Mouse (Mus musculus) liver, embryonic 15.5 days (tissue): ENCODE results near the gene Lingo1. TPM values are rescaled to one million over a fixed set of nuclear protein-coding genes. Genes with fewer than 3 reads are reported as not detected.

ENCODE experiments used
- ATAC-seq: fragments of 200-750 bp; cut with Nextera tagmentation; 2 replicates; pipeline ENCODE4 v1.8.0; 2017; ENCODE audit warnings: moderate number of reproducible peaks, mild to moderate bottlenecking, moderate library complexity; ENCODE audit not compliant: insufficient read depth
- H3K27ac ChIP-seq: fragments of 300-500 bp; sonication (generic); replicated peaks from 2 replicates; pipeline ENCODE4 v1.5.1; 2015; ENCODE audit warnings: mild to moderate bottlenecking, inconsistent platforms
- H3K27me3 ChIP-seq: fragments of 300-500 bp; sonication (generic); 2 replicates; pipeline ENCODE4 v1.6.1; 2015; ENCODE audit warnings: mild to moderate bottlenecking, inconsistent platforms
- H3K36me3 ChIP-seq: fragments of 300-500 bp; sonication (generic); replicated peaks from 2 replicates; pipeline ENCODE4 v1.6.1; 2015; ENCODE audit warnings: moderate library complexity, mild to moderate bottlenecking, inconsistent platforms
- H3K4me1 ChIP-seq: fragments of 300-500 bp; sonication (generic); replicated peaks from 2 replicates; pipeline ENCODE4 v1.6.1; 2015; ENCODE audit warnings: inconsistent platforms
- H3K4me2 ChIP-seq: fragments of 300-500 bp; sonication (generic); 2 replicates; pipeline ENCODE4 v1.6.1; 2015; ENCODE audit warnings: moderate library complexity, mild to moderate bottlenecking, inconsistent platforms
- H3K4me3 ChIP-seq: fragments of 300-500 bp; sonication (generic); replicated peaks from 2 replicates; pipeline ENCODE4 v1.5.1; 2015; ENCODE audit warnings: mild to moderate bottlenecking, inconsistent platforms
- H3K9ac ChIP-seq: fragments of 300-500 bp; sonication (generic); 2 replicates; pipeline ENCODE4 v1.6.1; 2015; ENCODE audit warnings: moderate library complexity, mild to moderate bottlenecking, inconsistent platforms
- H3K9me3 ChIP-seq: fragments of 300-500 bp; sonication (generic); replicated peaks from 2 replicates; pipeline ENCODE4 v1.6.1; 2016; ENCODE audit warnings: inconsistent platforms
- WGBS: fragments of 180-500 bp; shearing (Covaris S2); methylation state at CpG from one replicate; pipeline ENCODE4 v1.1.7; 2015; ENCODE audit warnings: mixed read lengths; ENCODE audit not compliant: insufficient replicate concordance; 5-methylcytosine and 5-hydroxymethylcytosine counted together
- polyA plus RNA-seq: library from polyadenylated mRNA; unstranded; fragments of >200 nt; fragmentation: Nextera tagmentation; extraction: Ambion mirVana; gene quantifications from 2 replicates; pipeline ENCODE4 v1.2.1, GENCODE M21; 2015

The Lingo1 gene
- polyA plus RNA-seq, 1 experiment from 2014 or later = 0.24 TPM

GRCm38 (mm10) chr9:56691226-56691625 lies 105.0 kb downstream of the Lingo1 start:
- Histone ChIP-seq H3K4me1 (no peaks in the 10 kb centered on the region), H3K27ac (no peak overlapping the region), H3K9ac (no peak overlapping the region), H3K9me3 (no peaks in the 10 kb centered on the region), H3K4me3 (no peak overlapping the region), H3K27me3 (no peaks in the 10 kb centered on the region), H3K36me3 (no peaks in the 10 kb centered on the region), H3K4me2 (no peak overlapping the region)
- whole genome bisulfite sequencing = 44% methylated on average over 3 of the region's 3 CpGs
- no peak for ATAC-seq

GRCm38 (mm10) chr9:56690679-56691078 lies 105.6 kb downstream of the Lingo1 start:
- 31% methylated on average over 1 of the region's 1 CpGs for WGBS
- no peak overlapping the region for H3K27ac ChIP-seq
- H3K27me3 ChIP-seq = no peaks in the 10 kb centered on the region
- no peaks in the 10 kb centered on the region for H3K9me3 ChIP-seq
- no peak overlapping the region for H3K4me2 ChIP-seq
- H3K4me1 ChIP-seq = no peaks in the 10 kb centered on the region
- ATAC-seq = no peak
- H3K4me3 ChIP-seq = no peak overlapping the region
- H3K36me3 ChIP-seq = no peaks in the 10 kb centered on the region
- no peak overlapping the region for H3K9ac ChIP-seq

GRCm38 (mm10) chr9:56687490-56687889 lies 108.8 kb downstream of the Lingo1 start:
- H3K9me3 ChIP-seq = no peaks in the 10 kb centered on the region
- WGBS = 60% methylated on average over 5 of the region's 5 CpGs
- no peak overlapping the region for H3K4me3 ChIP-seq
- no peak overlapping the region for H3K9ac ChIP-seq
- no peaks in the 10 kb centered on the region for H3K27me3 ChIP-seq
- H3K4me1 ChIP-seq = no peaks in the 10 kb centered on the region
- no peak overlapping the region for H3K27ac ChIP-seq
- H3K36me3 ChIP-seq = no peaks in the 10 kb centered on the region
- no peak overlapping the region for H3K4me2 ChIP-seq
- no peak for ATAC-seq

- no peaks in the 10 kb centered on the region for H3K27me3 ChIP-seq
- H3K27ac ChIP-seq = no peak overlapping the region
- no peak overlapping the region for H3K4me3 ChIP-seq
- no peaks in the 10 kb centered on the region for H3K4me1 ChIP-seq
- no peaks in the 10 kb centered on the region for H3K9me3 ChIP-seq
- H3K4me2 ChIP-seq = no peak overlapping the region
- no peak overlapping the region for H3K9ac ChIP-seq
- H3K36me3 ChIP-seq = no peaks in the 10 kb centered on the region
- no peak for ATAC-seq
- 46% methylated on average over 1 of the region's 1 CpGs for WGBS
Measured at GRCm38 (mm10) chr9:56687145-56687477, 109.2 kb downstream of the Lingo1 start.

GRCm38 (mm10) chr9:56686339-56687144 lies 109.7 kb downstream of the Lingo1 start:
- Histone ChIP-seq H3K9me3 (no peaks in the 10 kb centered on the region), H3K4me1 (no peaks in the 10 kb centered on the region), H3K4me3 (no peak overlapping the region), H3K9ac (no peak overlapping the region), H3K27ac (no peak overlapping the region), H3K36me3 (no peaks in the 10 kb centered on the region), H3K27me3 (no peaks in the 10 kb centered on the region), H3K4me2 (no peak overlapping the region)
- 33% methylated on average over 14 of the region's 14 CpGs for WGBS
- no peak for ATAC-seq

GRCm38 (mm10) chr9:56682826-56683225 lies 113.4 kb downstream of the Lingo1 start:
- H3K4me1 ChIP-seq = no peaks in the 10 kb centered on the region
- no peaks in the 10 kb centered on the region for H3K27me3 ChIP-seq
- no peak overlapping the region for H3K4me3 ChIP-seq
- no peak overlapping the region for H3K4me2 ChIP-seq
- H3K36me3 ChIP-seq = no peaks in the 10 kb centered on the region
- H3K9ac ChIP-seq = no peak overlapping the region
- no peak overlapping the region for H3K27ac ChIP-seq
- 46% methylated on average over 4 of the region's 4 CpGs for WGBS
- no peak for ATAC-seq
- no peaks in the 10 kb centered on the region for H3K9me3 ChIP-seq

GRCm38 (mm10) chr9:56681950-56682349 lies 114.3 kb downstream of the Lingo1 start:
- WGBS = 58% methylated on average over 7 of the region's 7 CpGs

GRCm38 (mm10) chr9:56678929-56679681 lies 117.2 kb downstream of the Lingo1 start:
- H3K9me3 ChIP-seq = no peaks in the 10 kb centered on the region
- 74% methylated on average over 22 of the region's 22 CpGs for WGBS
- no peak overlapping the region for H3K9ac ChIP-seq
- no peaks in the 10 kb centered on the region for H3K27me3 ChIP-seq
- no peak overlapping the region for H3K27ac ChIP-seq
- H3K36me3 ChIP-seq = no peaks in the 10 kb centered on the region
- ATAC-seq = no peak
- no peak overlapping the region for H3K4me2 ChIP-seq
- no peak overlapping the region for H3K4me3 ChIP-seq
- H3K4me1 ChIP-seq = no peaks in the 10 kb centered on the region

More at GRCm38 (mm10) chr9:56681950-56682349, 114.3 kb downstream of the Lingo1 start:
- Histone ChIP-seq H3K27ac (no peak overlapping the region), H3K4me3 (no peak overlapping the region), H3K9me3 (no peaks in the 10 kb centered on the region), H3K36me3 (no peaks in the 10 kb centered on the region), H3K27me3 (no peaks in the 10 kb centered on the region), H3K4me1 (no peaks in the 10 kb centered on the region), H3K4me2 (no peak overlapping the region), H3K9ac (no peak overlapping the region)
- ATAC-seq = no peak

GRCm38 (mm10) chr9:56675696-56676095 lies 120.6 kb downstream of the Lingo1 start:
- H3K4me3 ChIP-seq = no peak overlapping the region
- H3K9ac ChIP-seq = no peak overlapping the region
- no peaks in the 10 kb centered on the region for H3K9me3 ChIP-seq
- H3K27me3 ChIP-seq = no peaks in the 10 kb centered on the region
- H3K4me2 ChIP-seq = no peak overlapping the region
- no peak for ATAC-seq
- H3K27ac ChIP-seq = no peak overlapping the region
- no peaks in the 10 kb centered on the region for H3K36me3 ChIP-seq
- 60% methylated on average over 7 of the region's 7 CpGs for WGBS
- no peaks in the 10 kb centered on the region for H3K4me1 ChIP-seq

GRCm38 (mm10) chr9:56669605-56670221 lies 126.6 kb downstream of the Lingo1 start:
- no peaks in the 10 kb centered on the region for H3K27me3 ChIP-seq
- H3K4me2 ChIP-seq = no peak overlapping the region
- H3K36me3 ChIP-seq = no peaks in the 10 kb centered on the region
- 31% methylated on average over 11 of the region's 11 CpGs for WGBS
- H3K4me3 ChIP-seq = no peak overlapping the region
- H3K9ac ChIP-seq = no peak overlapping the region
- H3K27ac ChIP-seq = no peak overlapping the region
- no peaks in the 10 kb centered on the region for H3K4me1 ChIP-seq
- no peak for ATAC-seq
- H3K9me3 ChIP-seq = no peaks in the 10 kb centered on the region

GRCm38 (mm10) chr9:56664136-56664535 lies 132.1 kb downstream of the Lingo1 start:
- WGBS = 66% methylated on average over 5 of the region's 5 CpGs
- no peak overlapping the region for H3K27ac ChIP-seq
- no peak for ATAC-seq
- no peaks in the 10 kb centered on the region for H3K9me3 ChIP-seq
- H3K4me1 ChIP-seq = no peaks in the 10 kb centered on the region
- H3K4me2 ChIP-seq = no peak overlapping the region
- H3K9ac ChIP-seq = no peak overlapping the region
- H3K27me3 ChIP-seq = no peaks in the 10 kb centered on the region
- no peaks in the 10 kb centered on the region for H3K36me3 ChIP-seq
- no peak overlapping the region for H3K4me3 ChIP-seq
